Mouse (Mus musculus) mesoderm, embryonic 11.5 days (tissue): ENCODE results near the gene Herc6.

Source experiments
- DNase-seq: peaks from one replicate; pipeline ENCODE4 v3.0.0-alpha.2; 2012; ENCODE audit warnings: low read depth, low spot score

Gene Herc6

DNA sequence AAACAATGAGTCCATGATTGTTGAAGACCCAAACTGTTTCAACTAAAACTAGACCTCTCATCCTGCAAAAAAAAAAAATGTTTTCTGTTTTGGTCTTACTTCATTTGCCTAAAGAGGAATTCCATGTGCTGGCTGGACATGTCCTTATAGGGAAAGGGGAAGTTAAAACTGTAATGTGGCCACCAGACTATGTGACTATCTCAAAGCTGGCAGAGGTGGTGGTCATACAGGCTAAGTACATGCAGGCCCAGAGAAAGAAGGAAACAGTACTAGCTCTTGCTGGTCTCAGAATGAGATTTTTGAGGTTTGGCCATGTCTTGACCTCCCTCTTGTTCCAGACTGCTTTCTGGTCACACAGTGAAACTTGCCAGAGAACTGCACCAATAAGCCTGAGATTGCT, 9.2 kb upstream of the Herc6 start:
- DNase-seq, result no peak

DNA sequence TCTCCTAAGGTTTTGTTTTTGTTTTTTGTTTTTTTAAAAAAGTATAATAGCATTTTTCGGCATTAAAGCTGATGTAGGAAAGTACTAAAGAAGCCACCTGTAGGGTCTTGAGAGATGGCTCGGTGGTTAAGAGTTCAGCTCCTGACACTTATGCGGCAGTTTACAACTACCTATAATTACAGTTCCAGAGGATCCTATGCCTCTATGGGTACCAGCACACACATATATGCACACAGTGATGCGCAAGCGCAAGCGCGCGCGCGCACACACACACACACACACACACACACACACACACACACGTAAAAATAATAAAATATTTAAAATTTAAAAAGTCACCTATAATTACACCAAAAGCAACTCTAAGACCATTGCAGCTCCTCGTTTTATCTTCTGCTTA, 795 bp downstream of the Herc6 start:
- no peak for DNase-seq

- DNase-seq, result no peak
Observed at GRCm38 (mm10) chr6:57582356-57582755, 1.6 kb downstream of the Herc6 start.

DNA sequence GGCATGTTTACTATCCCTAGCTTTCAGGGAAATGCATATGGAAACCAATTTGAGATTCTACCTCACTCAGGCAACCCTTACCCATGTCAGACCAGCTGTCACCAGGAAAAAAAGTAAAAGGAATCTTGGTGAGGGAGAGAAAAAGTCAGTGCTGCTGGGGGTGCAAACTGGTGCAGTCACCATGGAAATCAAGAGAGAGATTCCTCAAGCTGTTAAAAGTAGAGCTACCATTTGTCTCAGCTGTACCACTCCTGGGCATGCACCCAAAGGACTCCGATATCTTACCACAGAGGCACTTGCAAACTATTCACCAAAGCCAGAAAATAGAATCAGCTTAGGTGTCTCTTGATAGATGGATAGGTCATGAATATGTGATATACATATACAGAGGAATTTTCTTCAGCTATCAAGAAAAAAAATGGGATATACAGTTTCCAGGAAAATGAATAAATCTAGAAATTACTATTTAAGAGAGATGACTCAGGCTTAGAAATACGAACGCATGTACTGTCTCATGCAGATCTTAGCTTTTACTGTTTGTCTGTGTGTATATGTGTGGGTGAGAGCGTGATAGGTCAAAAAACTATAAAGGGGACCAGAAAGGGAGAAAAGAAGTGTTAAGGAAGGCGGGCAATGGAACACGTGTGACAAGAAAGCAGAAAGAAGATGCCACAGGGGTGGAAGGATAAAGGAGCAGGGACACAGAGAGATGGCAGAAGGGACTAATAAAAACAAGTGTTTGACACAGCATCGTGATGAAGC, 24.9 kb downstream of the Herc6 start:
- DNase-seq, result no peak

DNA sequence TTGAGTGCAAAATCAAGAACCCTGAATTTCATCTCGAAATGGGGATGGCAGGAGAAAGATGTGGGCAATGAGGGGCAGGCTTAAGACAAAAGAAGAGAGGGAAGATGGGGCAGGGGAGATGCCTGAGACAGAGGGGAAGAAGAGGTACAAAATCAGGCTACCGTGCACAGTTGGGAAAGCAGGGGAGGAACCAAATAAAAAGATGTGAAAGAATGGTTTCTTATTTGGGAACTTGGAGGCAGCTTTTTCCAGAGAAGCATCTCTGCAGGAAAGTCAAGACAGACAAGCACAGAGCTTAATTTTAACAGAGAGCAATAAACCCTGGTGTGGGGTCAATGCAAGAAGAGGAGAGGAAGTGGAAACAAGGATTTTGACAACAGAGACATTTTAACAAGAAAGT, 27.2 kb downstream of the Herc6 start:
- DNase-seq, result no peak

GRCm38 (mm10) chr6:57609631-57610030, 28.8 kb downstream of the Herc6 start:
- peak; percentile 12 for DNase-seq

GRCm38 (mm10) chr6:57615788-57616187, 35.0 kb downstream of the Herc6 start:
- DNase-seq, result peak; percentile 23

GRCm38 (mm10) chr6:57639531-57639930, 58.7 kb downstream of the Herc6 start:
- DNase-seq, result no peak

GRCm38 (mm10) chr6:57641789-57642188, 61.0 kb downstream of the Herc6 start:
- DNase-seq, result peak; percentile 58

- no peak for DNase-seq
Observed at GRCm38 (mm10) chr6:57647256-57647655, 66.5 kb downstream of the Herc6 start.

- DNase-seq, result no peak
Observed at GRCm38 (mm10) chr6:57661295-57661694, 80.5 kb downstream of the Herc6 start.

DNA sequence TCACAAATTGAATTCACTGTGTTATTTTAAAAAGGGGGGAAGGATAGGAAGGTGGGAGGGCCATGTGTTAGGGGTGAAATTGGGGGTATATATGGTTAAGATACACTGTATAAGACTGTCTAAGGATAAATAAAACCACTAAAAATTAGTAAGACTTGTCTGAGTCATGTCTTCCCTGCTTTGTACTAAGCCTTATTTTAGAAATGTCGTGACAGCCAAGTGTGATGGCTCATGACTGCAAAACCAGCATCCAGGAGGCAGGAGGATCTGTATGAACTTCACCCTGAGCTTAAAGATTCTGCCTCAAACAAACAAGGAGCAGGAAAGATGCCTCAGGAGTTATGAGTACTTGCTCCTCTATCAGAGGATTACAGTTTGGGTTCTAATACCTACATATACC, 103.4 kb downstream of the Herc6 start:
- DNase-seq, result no peak

GRCm38 (mm10) chr6:57691467-57692261, 110.9 kb downstream of the Herc6 start, which contains the start of gene Pyurf:
TSS of gene Pyurf (minus strand) at chr6:57692078.
- DNase-seq, result peak; percentile 84

DNA sequence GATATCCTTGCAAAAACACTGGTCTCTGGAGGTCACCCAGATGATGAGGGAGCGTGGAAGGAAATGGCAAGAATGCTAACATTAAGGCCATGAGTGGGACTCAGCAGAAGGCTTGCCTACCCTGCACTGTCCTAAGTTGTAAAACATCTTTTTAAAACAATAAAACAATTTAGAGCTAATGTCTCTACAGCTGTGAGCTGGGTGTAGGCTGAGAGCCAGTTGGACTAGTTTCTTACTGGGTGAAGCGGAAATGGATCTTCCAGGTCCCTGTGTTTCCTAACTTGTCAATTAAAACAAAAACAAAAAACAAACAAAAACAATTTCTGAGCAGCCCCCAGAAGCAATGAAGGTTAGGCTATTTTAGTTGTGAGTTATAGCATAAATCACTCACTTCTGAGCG, 112.3 kb downstream of the Herc6 start:
- no peak for DNase-seq

- no peak for DNase-seq
Observed at GRCm38 (mm10) chr6:57701686-57702085, 120.9 kb downstream of the Herc6 start.

GRCm38 (mm10) chr6:57702376-57702742, 121.6 kb downstream of the Herc6 start, which contains the start of gene Lancl2:
TSS of gene Lancl2 (plus strand) at chr6:57702540.
- no peak for DNase-seq

DNA sequence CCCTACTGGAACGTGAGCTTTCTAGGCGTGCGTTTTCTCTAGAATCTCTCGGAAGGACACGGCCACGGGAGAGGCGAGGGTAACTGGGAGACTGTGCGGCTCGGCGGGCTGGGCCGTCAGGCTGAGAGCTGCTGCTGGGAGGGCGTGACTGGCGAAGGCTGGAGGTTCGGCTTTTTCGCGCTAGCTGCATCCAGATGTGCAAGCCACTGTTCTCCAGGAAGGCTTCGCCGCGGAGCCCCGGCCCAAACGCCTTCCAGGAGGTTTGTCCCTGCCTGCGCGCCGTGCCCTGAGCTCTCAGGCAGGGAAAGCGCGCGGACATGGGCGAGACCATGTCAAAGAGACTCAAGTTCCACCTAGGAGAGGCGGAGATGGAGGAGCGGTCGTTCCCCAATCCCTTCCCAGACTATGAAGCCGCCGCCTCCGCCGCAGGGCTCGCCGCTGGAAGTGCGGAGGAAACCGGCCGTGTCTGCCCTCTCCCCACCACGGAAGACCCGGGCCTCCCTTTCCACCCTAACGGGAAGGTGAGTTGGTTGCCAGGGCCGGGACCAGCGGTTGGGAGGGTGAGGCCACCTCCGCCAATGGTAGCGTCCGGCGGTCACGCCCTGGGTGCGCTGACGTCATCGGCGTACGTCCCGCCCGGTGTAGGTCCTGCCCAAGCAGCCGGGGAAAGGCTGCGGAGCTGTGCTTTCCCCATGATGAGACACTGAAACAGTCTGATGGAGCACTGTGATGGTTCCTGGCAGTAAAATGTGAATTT, 122.1 kb downstream of the Herc6 start:
- DNase-seq, result peak; percentile 95

DNA sequence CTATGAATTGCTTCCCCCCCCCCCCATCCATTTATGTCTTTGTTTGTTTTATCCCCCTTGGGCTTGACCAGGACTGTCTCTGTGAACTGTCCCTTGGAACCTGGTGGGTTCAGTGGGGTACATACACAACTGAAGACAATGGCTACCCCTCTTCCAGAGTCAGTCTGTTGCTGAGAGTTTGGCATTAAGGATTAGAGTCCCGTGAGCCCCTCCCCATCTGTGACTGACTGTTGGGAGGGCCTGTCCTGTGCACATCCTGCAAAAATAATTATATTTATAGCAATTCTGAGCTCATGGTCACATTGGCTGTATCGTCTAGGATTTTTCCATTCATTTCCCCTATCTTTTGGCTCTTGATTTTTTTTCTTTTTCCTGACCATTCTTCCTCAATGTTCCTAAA, 122.9 kb downstream of the Herc6 start:
- no peak for DNase-seq

GRCm38 (mm10) chr6:57706721-57707120, 125.9 kb downstream of the Herc6 start:
- no peak for DNase-seq

DNA sequence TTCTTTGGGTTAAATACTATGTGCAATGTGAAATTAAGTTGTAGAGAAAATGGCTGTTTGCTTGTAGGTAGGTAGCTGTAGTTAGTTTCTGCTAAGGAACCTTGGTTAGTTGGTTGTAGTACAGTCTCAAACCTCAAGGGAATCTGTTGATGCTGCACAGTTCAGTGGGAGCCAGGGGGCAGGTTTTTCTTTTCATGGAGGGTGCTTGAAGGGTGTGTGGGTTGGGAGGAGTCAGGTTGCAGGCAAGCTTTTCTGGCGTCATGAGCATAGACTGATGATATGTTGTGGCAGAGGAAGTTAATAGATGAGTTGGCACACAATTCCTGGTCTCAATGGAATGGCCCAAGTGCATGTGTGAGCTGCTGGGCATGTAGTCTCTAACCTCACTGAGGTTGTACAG, 130.9 kb downstream of the Herc6 start:
- no peak for DNase-seq
